Mouse (Mus musculus) bone marrow, adult 2 months (tissue): ENCODE results near the gene Nab2. TPM values are rescaled to one million over a fixed set of nuclear protein-coding genes. Genes with fewer than 3 reads are reported as not detected.

ENCODE experiments used
- H3K27ac ChIP-seq: fragments of 200-500 bp; 2 replicates; pipeline ENCODE4 v1.5.1; 2012; ENCODE audit warnings: low read depth, mild to moderate bottlenecking, control low read depth, inconsistent platforms, low read length; ENCODE audit not compliant: control insufficient read depth, poor library complexity, insufficient read depth
- H3K4me1 ChIP-seq: fragments of 200-500 bp; 2 replicates; pipeline ENCODE4 v1.6.1; 2011; ENCODE audit warnings: low read length; ENCODE audit not compliant: control insufficient read depth, insufficient read depth
- H3K4me3 ChIP-seq: fragments of 200-500 bp; replicated peaks from 2 replicates; pipeline ENCODE3; 2011; ENCODE audit warnings: mild to moderate bottlenecking, low read depth, low read length, control low read depth; ENCODE audit not compliant: control insufficient read depth
- CTCF ChIP-seq: fragments of 200-500 bp; IDR thresholded peaks from 2 replicates; pipeline ENCODE4 v1.5.1; 2011; ENCODE audit warnings: low read length, control low read depth; ENCODE audit not compliant: control insufficient read depth, insufficient read depth
- POLR2A ChIP-seq: fragments of 200-500 bp; IDR thresholded peaks from 2 replicates; pipeline ENCODE4 v1.6.1; 2011; ENCODE audit warnings: low read depth, mild to moderate bottlenecking, control low read depth, low read length, borderline replicate concordance; ENCODE audit not compliant: control insufficient read depth
- WGBS: fragments of 180-500 bp; shearing (Covaris S2); methylation state at CpG from one replicate; pipeline ENCODE4 v1.1.7; 2018; 5-methylcytosine and 5-hydroxymethylcytosine counted together
- polyA plus RNA-seq: library from polyadenylated mRNA; stranded (reverse); fragments of >200 nt; gene quantifications from 2 replicates; pipeline ENCODE4 v1.2.4, GENCODE M21; 2011; ENCODE audit warnings: low replicate concordance; ENCODE audit not compliant: missing spikeins, insufficient read depth, insufficient read length

Gene Nab2
- polyA plus RNA-seq, 1 experiment: 4.0 TPM

DNA sequence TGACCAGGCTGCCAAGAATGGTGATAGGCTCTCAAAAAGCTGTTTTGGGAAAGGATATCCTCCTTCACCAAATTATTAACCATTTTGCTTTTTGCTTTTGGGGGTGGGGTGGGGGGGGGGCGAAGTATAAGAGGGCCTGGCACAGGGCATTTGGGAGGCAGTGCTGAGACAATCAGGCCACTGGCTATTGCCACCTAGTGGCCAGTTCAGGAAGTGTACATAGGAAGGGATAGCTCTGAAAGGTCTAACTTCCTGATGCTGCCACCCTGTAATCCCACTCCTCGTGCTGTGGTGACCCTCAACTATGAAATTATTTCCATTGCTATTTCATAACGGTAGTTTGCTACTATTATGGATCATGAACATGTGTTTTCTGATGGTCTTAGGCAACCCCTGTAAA lies 41.9 kb downstream of the Nab2 start:
- TF ChIP-seq POLR2A (no peak), CTCF (peak; percentile 56)
- Histone ChIP-seq H3K4me3 (no peak overlapping the region), H3K4me1 (peaks cover 3% of the 10 kb centered on the region; the same call in 1 of the 2 replicates), H3K27ac (no peak overlapping the region)
- 74% methylated on average over 3 of the region's 3 CpGs for WGBS

DNA sequence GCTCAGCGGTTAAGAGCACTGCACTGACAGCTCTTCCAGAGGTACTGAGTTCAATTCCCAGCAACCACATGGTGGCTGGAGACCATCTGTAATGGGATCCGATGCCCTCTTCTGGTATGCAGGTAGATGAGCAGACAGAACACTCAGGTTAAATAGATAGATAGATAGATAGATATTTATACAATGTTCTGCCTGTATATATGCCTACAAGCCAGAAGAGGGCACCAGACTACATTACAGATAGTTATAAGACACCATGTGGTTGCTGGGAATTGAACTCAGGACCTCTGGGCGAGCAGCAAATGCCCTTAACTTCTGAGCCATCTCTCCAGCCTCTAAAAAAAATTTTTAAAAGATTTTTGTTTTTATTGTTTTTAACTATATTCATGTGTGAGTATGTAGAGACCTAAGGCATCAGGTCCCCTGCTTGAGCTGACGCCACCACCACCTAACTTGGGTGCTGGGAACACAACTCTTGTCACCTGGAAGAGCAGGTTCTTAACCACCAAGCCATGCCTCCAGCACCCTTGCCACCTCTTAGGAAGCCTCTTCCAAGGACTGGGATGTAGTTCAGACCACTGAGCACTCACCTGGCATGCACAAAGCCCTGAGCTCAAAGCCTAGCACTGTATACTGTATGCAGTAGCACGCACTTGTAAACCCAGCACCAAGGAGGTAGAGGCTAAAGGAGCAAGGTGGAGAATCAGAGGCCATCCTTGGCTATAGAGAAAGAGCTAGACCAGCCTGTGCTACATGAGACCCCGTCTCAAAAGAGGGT lies 44.7 kb downstream of the Nab2 start:
- Histone ChIP-seq H3K4me3 (no peak overlapping the region), H3K4me1 (no peaks in the 10 kb centered on the region), H3K27ac (no peak overlapping the region)
- TF ChIP-seq POLR2A: no peak
- TF ChIP-seq CTCF: no peak
- 81% methylated on average over 6 of the region's 6 CpGs for WGBS

DNA sequence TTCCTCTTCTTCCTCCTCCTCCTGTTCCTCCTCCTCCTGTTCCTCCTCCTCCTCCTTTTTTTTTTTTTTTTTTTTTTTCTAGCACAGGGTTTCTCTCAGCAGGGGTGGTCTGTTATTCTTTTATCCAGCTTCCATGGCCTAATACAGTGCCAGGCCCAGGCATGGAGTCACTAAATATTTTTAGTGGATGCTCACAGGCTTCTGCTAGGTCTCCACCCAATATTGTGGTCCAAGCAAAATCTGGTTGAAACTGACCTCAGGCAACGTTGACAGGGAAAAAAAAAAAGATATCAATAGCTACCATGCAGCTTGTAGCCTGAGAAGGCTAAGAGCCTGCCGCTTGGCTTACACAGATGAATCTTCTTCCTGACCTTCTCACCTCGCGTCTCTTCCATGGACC lies 45.7 kb downstream of the Nab2 start:
- Histone ChIP-seq H3K4me1 (no peaks in the 10 kb centered on the region), H3K4me3 (no peak overlapping the region), H3K27ac (no peak overlapping the region)
- WGBS: 71% methylated on average over 4 of the region's 4 CpGs
- TF ChIP-seq POLR2A (no peak), CTCF (no peak)

DNA sequence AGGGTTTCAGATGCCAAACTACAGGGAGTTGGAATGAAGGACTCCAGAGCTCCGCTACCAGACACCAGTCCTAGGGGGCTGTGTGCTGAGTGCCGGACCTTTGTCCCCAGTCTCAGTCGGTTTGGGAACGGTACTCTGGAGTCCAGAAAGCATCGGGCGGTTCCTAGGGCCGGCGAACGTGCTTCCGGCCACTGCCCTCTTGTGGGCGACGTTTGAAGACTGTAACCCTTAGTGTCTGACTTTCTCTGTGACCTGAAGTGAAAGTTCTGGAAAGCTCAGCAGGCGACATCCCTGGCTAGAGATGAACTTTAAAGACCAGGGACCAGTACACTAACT lies 46.3 kb downstream of the Nab2 start:
- TF ChIP-seq POLR2A (no peak), CTCF (peak; percentile 60)
- 2% methylated on average over 13 of the region's 13 CpGs for whole genome bisulfite sequencing
- peak overlapping the region; percentile 71 for H3K27ac ChIP-seq

DNA sequence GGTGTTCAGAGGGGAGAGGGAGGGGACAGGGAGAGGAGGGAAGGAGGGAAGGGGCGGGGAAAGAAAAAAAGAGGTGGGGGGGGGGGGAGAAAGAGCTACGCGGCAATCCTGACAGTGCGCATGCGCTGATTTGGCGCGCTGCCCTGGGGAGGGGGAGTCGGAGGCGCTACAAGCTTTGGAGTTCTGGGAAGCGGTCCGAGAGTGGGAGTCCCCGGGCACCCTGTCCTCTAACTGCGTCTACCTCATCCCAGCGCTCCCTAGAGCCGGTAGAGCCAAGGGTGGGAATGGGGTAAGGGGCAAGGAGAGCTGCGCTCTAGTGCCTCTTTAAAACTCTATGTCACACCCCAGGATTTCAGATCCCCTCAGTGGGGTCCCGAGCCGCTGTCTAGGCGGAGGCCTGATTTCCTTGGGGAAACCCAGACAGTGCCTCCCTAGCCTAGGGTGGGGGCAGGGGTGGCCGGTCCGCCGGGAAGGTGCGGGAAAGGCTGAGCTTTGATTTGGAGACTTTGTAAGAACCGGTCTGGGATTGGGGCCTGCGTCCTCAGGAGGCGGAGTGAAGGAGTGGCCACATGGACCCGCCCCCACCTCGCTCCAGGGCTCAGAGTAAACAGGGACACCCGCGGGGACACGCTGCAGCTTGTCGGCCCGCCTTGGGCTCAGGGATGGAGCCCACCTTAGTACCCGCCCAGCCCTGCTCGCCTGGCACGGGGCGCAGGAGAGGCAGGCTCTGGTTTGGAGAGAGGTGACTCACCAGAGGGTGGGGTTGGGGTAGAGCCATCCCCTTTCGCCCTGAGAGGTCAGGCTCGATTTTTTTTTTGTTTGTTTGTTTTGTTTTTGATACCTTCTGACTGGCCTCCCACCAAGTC lies 46.9 kb downstream of the Nab2 start:
- under 1% methylated on average over 37 of the region's 39 CpGs for WGBS

More for the DNA sequence above, 46.3 kb downstream of the Nab2 start:
- peak overlapping the region; percentile 64 for H3K4me3 ChIP-seq
- no peaks in the 10 kb centered on the region for H3K4me1 ChIP-seq

DNA sequence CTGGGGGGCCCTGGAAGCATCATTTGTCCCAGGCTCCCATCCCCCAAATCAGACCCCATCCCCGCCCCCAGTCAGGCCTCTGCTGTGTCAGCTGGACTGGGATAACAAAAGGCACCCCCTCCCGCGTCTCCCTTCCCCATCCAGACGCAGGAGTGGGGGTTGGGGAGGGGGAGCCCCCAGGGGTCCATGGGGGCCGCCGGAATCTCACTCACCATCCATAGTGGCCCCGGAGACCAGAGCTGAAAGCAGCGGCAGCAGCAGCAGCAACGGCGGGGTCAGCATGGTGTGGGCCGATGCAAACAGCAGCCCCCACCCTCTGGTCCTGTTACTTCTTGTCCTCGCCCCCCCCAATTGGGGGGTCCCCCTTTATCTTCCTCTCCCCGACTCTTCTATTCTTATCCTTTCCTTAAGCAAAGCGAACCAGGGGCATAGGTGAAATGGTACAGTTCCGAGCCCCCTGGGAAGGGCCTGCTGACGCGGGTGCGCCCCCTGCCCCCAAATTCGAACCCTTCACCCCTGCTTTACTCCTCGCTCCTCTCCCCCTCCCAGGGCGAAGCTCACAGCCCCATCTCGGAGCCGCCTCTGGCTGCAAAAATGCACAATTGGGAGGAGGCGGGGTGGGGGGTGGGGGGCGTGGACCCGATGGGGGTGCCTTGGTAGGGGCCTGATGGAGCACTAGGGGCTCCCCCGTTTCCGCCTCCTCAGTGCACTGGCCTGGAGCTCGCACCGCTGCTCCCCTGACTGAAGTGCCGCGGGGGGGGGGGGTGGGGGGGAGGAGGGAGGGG lies 47.8 kb downstream of the Nab2 start, which contains the start of gene Lrp1:
Gene Lrp1, minus strand, starts transcription at position 743 of the 785 bp plus-strand sequence.
- TF ChIP-seq POLR2A (no peak), CTCF (no peak)
- no peaks in the 10 kb centered on the region for H3K4me1 ChIP-seq
- 15% methylated on average over 26 of the region's 32 CpGs for WGBS
- H3K27ac ChIP-seq: peak within 1 kb of the TSS; percentile 71
- H3K4me3 ChIP-seq: peak within 1 kb of the TSS; percentile 64

More for the DNA sequence above, 46.9 kb downstream of the Nab2 start:
- Histone ChIP-seq H3K4me1 (no peaks in the 10 kb centered on the region), H3K27ac (peak overlapping the region; percentile 71), H3K4me3 (peak overlapping the region; percentile 64)
- no peak for TF ChIP-seq CTCF
- no peak for TF ChIP-seq POLR2A

DNA sequence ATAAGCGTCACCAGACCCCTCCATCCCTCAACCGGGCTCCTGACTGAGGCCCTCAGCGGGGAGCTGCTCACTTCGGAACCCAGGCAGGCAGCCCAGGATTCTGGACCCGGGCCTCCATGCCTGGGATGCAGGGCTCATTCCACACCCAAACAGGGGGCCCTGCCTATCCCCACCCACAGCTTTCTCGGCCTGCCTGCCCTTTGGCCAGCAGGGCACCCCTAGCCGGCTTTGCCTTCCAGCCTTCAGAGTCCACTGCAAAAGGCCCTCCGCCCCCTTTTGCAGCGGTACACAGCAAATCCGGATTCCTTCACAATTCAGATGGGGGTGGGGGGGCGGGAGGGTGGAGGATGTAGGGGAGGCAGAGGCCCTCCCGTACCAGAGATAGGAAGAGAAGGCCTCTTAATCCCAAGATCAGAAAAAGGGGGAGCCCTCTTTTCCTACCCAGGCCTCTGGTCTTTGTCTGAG lies 48.4 kb downstream of the Nab2 start:
- TF ChIP-seq CTCF: no peak
- no peak for TF ChIP-seq POLR2A
- 77% methylated on average over 12 of the region's 12 CpGs for WGBS
- H3K4me1 ChIP-seq: no peaks in the 10 kb centered on the region
- H3K27ac ChIP-seq: peak overlapping the region; percentile 10; the same call in 1 of the 2 replicates
- H3K4me3 ChIP-seq: no peak overlapping the region
